In genomic region chr5:44226521-44227461, GRCm38 (mm10) we compare ENCODE assay signal across 7 mouse cellular contexts. TPM values are rescaled to one million over a fixed set of nuclear protein-coding genes. Genes with fewer than 3 reads are reported as not detected.
DNase-seq lines count a peak whose midpoint lies in the region; ATAC-seq and TF ChIP-seq lines count a peak whose summit lies in the region.

Gene Tapt1, minus strand, starts transcription at chr5:44226626.

- under 1% methylated on average over 82 of the region's 121 CpGs for WGBS in embryonic facial prominence, embryonic 12.5 days
- 1% methylated on average over 119 of the region's 121 CpGs for WGBS in kidney, adult 2 months
- under 1% methylated on average over 102 of the region's 121 CpGs for WGBS in limb, embryonic 12.5 days
- under 1% methylated on average over 103 of the region's 121 CpGs for WGBS in midbrain, embryonic 14.5 days

- no peak for TF ChIP-seq POLR2A in kidney, adult 2 months (IDR thresholded peaks at IDR 0.05; ENCODE audit: low read depth, low read length)

- H3K4me2 ChIP-seq in embryonic facial prominence, embryonic 12.5 days (replicated peaks): peak within 1 kb of the TSS; percentile 70
- peak within 1 kb of the TSS; percentile 79 for H3K4me2 ChIP-seq in limb, embryonic 12.5 days
- H3K4me2 ChIP-seq in midbrain, embryonic 14.5 days (ENCODE audit: low read length): peak within 1 kb of the TSS; percentile 67

- H3K36me3 ChIP-seq in embryonic facial prominence, embryonic 12.5 days: no peaks in the 10 kb centered on the region
- no peaks in the 10 kb centered on the region; the same call in 1 of the 2 replicates for H3K36me3 ChIP-seq in kidney, adult 2 months (ENCODE audit: control insufficient read depth, insufficient read depth, low read length)
- peaks cover 10% of the 10 kb centered on the region; the same call in 1 of the 2 replicates for H3K36me3 ChIP-seq in limb, embryonic 12.5 days
- no peaks in the 10 kb centered on the region for H3K36me3 ChIP-seq in midbrain, embryonic 14.5 days (ENCODE audit: control insufficient read depth, insufficient read depth, low read length)

- DNase-seq in adrenal gland, postnatal 25 days: peak; percentile 95
- DNase-seq in heart, adult 18-20 months: peak; percentile 88 to 93
- peak; percentile 91 for DNase-seq in kidney, adult 2 months
- DNase-seq in midbrain, embryonic 14.5 days: peak; percentile 94
- DNase-seq in spleen, adult 12 weeks (ENCODE audit: low spot score): peak; percentile 84

- H3K27ac ChIP-seq in embryonic facial prominence, embryonic 12.5 days: peak within 1 kb of the TSS; percentile 87
- peak within 1 kb of the TSS; percentile 91 for H3K27ac ChIP-seq in kidney, adult 2 months (ENCODE audit: insufficient read depth, low read depth, low read length)
- H3K27ac ChIP-seq in limb, embryonic 12.5 days: peak within 1 kb of the TSS; percentile 90
- peak within 1 kb of the TSS; percentile 95 for H3K27ac ChIP-seq in midbrain, embryonic 14.5 days (replicated peaks; ENCODE audit: low read depth, low read length)

- ATAC-seq in embryonic facial prominence, embryonic 12.5 days (ENCODE audit: insufficient number of reproducible peaks, insufficient read depth, low FRiP score, low TSS enrichment): peak; percentile 88
- ATAC-seq in limb, embryonic 12.5 days (ENCODE audit: insufficient number of reproducible peaks, insufficient read depth, low FRiP score, low TSS enrichment, low read depth): peak; percentile 89
- peak; percentile 97 for ATAC-seq in midbrain, embryonic 14.5 days (ENCODE audit: low FRiP score, low TSS enrichment)

- no peaks in the 10 kb centered on the region for H3K27me3 ChIP-seq in embryonic facial prominence, embryonic 12.5 days
- H3K27me3 ChIP-seq in kidney, adult 2 months (replicated peaks; ENCODE audit: control insufficient read depth, insufficient read depth, low read length): no peaks in the 10 kb centered on the region
- no peaks in the 10 kb centered on the region for H3K27me3 ChIP-seq in limb, embryonic 12.5 days
- no peaks in the 10 kb centered on the region for H3K27me3 ChIP-seq in midbrain, embryonic 14.5 days (ENCODE audit: control insufficient read depth, insufficient read depth, low read length)

- H3K4me3 ChIP-seq in embryonic facial prominence, embryonic 12.5 days: peak within 1 kb of the TSS; percentile 87
- H3K4me3 ChIP-seq in kidney, adult 2 months (ENCODE audit: insufficient read depth, low read depth, low read length): peak within 1 kb of the TSS; percentile 96
- peak within 1 kb of the TSS; percentile 93 for H3K4me3 ChIP-seq in limb, embryonic 12.5 days (replicated peaks)
- H3K4me3 ChIP-seq in midbrain, embryonic 14.5 days (replicated peaks; ENCODE audit: low read depth, low read length): peak within 1 kb of the TSS; percentile 86

- H3K9ac ChIP-seq in embryonic facial prominence, embryonic 12.5 days: peak within 1 kb of the TSS; percentile 95
- H3K9ac ChIP-seq in limb, embryonic 12.5 days (replicated peaks): peak within 1 kb of the TSS; percentile 98
- peak within 1 kb of the TSS; percentile 92 for H3K9ac ChIP-seq in midbrain, embryonic 14.5 days (replicated peaks; ENCODE audit: low read length)

- H3K4me1 ChIP-seq in embryonic facial prominence, embryonic 12.5 days: peaks cover 28% of the 10 kb centered on the region; the same call in 1 of the 2 replicates
- H3K4me1 ChIP-seq in kidney, adult 2 months (ENCODE audit: control insufficient read depth, insufficient read depth, low read length): peaks cover 11% of the 10 kb centered on the region
- H3K4me1 ChIP-seq in limb, embryonic 12.5 days (replicated peaks): peaks cover 29% of the 10 kb centered on the region
- peaks cover 26% of the 10 kb centered on the region for H3K4me1 ChIP-seq in midbrain, embryonic 14.5 days (ENCODE audit: control insufficient read depth, insufficient read depth, low read length)

- no peaks in the 10 kb centered on the region for H3K9me3 ChIP-seq in embryonic facial prominence, embryonic 12.5 days
- H3K9me3 ChIP-seq in limb, embryonic 12.5 days: no peaks in the 10 kb centered on the region
- H3K9me3 ChIP-seq in midbrain, embryonic 14.5 days (ENCODE audit: control insufficient read depth, low read length): no peaks in the 10 kb centered on the region

- no peak for TF ChIP-seq CTCF in kidney, adult 2 months (conservative IDR thresholded peaks at IDR 0.05; ENCODE audit: insufficient read depth, insufficient read length, low read depth, low read length)

RNA-seq across cellular contexts. Expression of gene Tapt1, which starts in this region (rescaled TPM):
- total RNA-seq in adrenal gland, postnatal 25 days (2021): 43.9 and 56.9 TPM in 2 replicates
- polyA plus RNA-seq in embryonic facial prominence, embryonic 12.5 days (2016; fragmentation: Nextera tagmentation; extraction: Ambion mirVana): 39.2 and 40.5 TPM in 2 replicates
- total RNA-seq in heart, adult 18-20 months (2021): 10 to 100 TPM; 18.8 to 20.7 TPM
- 23.6 and 29.0 TPM in 2 replicates for polyA plus RNA-seq in kidney, adult 2 months (2012; rRNA removed)
- 40.0 and 43.5 TPM in 2 replicates for polyA plus RNA-seq in limb, embryonic 12.5 days (2016; fragmentation: Nextera tagmentation; extraction: Ambion mirVana)
- 31.7 and 34.6 TPM in 2 replicates for polyA plus RNA-seq in midbrain, embryonic 14.5 days (2014; fragmentation: Nextera tagmentation; extraction: Ambion mirVana)

Comparison
In these comparisons a context has a peak if more than half of its experiments do, and no peak if none do; other contexts are left out.
1. Peak in every context shown above with its lines: DNase-seq, ATAC-seq, H3K4me3 ChIP-seq and H3K27ac ChIP-seq.